Mouse (Mus musculus): ENCODE results near the gene Ankrd12. TPM values are rescaled to one million over a fixed set of nuclear protein-coding genes. Genes with fewer than 3 reads are reported as not detected.

Ankrd12 gene
- total RNA-seq, 1 experiment from 2014 or later = 128 TPM

Other genes starting within 250 kb of the Ankrd12 start
- 88.3 and 108 TPM in 2 replicates for gene Ralbp1, start 191.3 kb downstream of the Ankrd12 start, total RNA-seq (2017)
- gene Twsg1, start 125.9 kb downstream of the Ankrd12 start, total RNA-seq (2017) = 15.5 and 16.8 TPM in 2 replicates
- gene Ndufv2, start 24.5 kb upstream of the Ankrd12 start, total RNA-seq (2017) = 56.5 and 59.2 TPM in 2 replicates
- 33.0 and 34.7 TPM in 2 replicates for gene Washc1, start 34.5 kb upstream of the Ankrd12 start, total RNA-seq (2017)
- 13.7 and 16.6 TPM in 2 replicates for gene Ddx11, start 46.4 kb upstream of the Ankrd12 start, total RNA-seq (2017)